Mouse (Mus musculus) MEL (cell line): Measurements from ENCODE around the gene Lman1l. TPM values are rescaled to one million over a fixed set of nuclear protein-coding genes. Genes with fewer than 3 reads are reported as not detected.

Source experiments
- DNase-seq: peaks from one replicate; pipeline ENCODE4 v3.0.0; 2011; ENCODE audit warnings: low read depth, low spot score
- H3K27ac ChIP-seq: 2 replicates; pipeline ENCODE4 v1.5.1; 2012; ENCODE audit warnings: low read depth, mild to moderate bottlenecking, control low read depth, low read length, moderate library complexity; ENCODE audit not compliant: control insufficient read depth
- H3K27me3 ChIP-seq, 2 experiments: fragments of 150-350 bp in 1 of 2; sonication (generic) in 1 of 2; 2 replicates each; pipeline ENCODE4 v1.6.1; 2012; ENCODE audit warnings: low read length in 2 of 2, mild to moderate bottlenecking in 2 of 2, improper control_type of control experiment in 1 of 2, moderate library complexity in 1 of 2; ENCODE audit not compliant: insufficient read depth in 2 of 2, control insufficient read depth in 1 of 2
- H3K36me3 ChIP-seq, 2 experiments: 2 replicates each; pipeline ENCODE4 v1.6.1; 2012 to 2014; ENCODE audit warnings: low read length in 2 of 2, improper control_type of control experiment in 1 of 2, inconsistent platforms in 1 of 2, mild to moderate bottlenecking in 1 of 2; ENCODE audit not compliant: insufficient read depth in 2 of 2, control insufficient read depth in 1 of 2
- H3K4me1 ChIP-seq, 2 experiments: fragments of 150-350 bp in 1 of 2; sonication (generic) in 1 of 2; 2 replicates each; pipeline ENCODE4 v1.6.1; 2012; ENCODE audit warnings: low read length in 2 of 2, improper control_type of control experiment in 1 of 2, mild to moderate bottlenecking in 1 of 2; ENCODE audit not compliant: insufficient read depth in 2 of 2, control insufficient read depth in 1 of 2
- H3K4me3 ChIP-seq, 2 experiments: fragments of 150-350 bp in 1 of 2; sonication (generic) in 1 of 2; 2 replicates each; pipeline ENCODE4 v1.5.1; 2012; ENCODE audit warnings: low read depth in 2 of 2, low read length in 2 of 2, mild to moderate bottlenecking in 2 of 2, moderate library complexity in 2 of 2, control low read depth in 1 of 2, improper control_type of control experiment in 1 of 2; ENCODE audit not compliant: control insufficient read depth in 1 of 2, insufficient read depth in 1 of 2
- H3K79me2 ChIP-seq: 2 replicates; pipeline ENCODE4 v1.6.1; 2012; ENCODE audit warnings: mild to moderate bottlenecking, low read length, moderate library complexity; ENCODE audit not compliant: control insufficient read depth, poor library complexity, insufficient read depth
- H3K9ac ChIP-seq: 2 replicates; pipeline ENCODE4 v1.6.1; 2012; ENCODE audit warnings: low read depth, mild to moderate bottlenecking, control low read depth, low read length, moderate library complexity; ENCODE audit not compliant: control insufficient read depth, poor library complexity, severe bottlenecking
- H3K9me3 ChIP-seq: fragments of 150-350 bp; sonication (generic); replicated peaks from 2 replicates; pipeline ENCODE4 v1.6.1; 2012; ENCODE audit warnings: mild to moderate bottlenecking, low read length, improper control_type of control experiment, moderate library complexity; ENCODE audit not compliant: insufficient read depth
- BHLHE40 ChIP-seq: IDR thresholded peaks from 2 replicates; pipeline ENCODE4 v1.6.1; 2012; ENCODE audit warnings: low read depth, mild to moderate bottlenecking, inconsistent platforms, low read length, improper control_type of control experiment, borderline replicate concordance
- CHD1 ChIP-seq: IDR thresholded peaks from 2 replicates; pipeline ENCODE4 v1.6.1; 2012; ENCODE audit warnings: low read depth, mild to moderate bottlenecking, inconsistent platforms, low read length, improper control_type of control experiment
- CHD2 ChIP-seq: IDR thresholded peaks from 2 replicates; pipeline ENCODE4 v1.6.1; 2011; ENCODE audit warnings: low read length, improper control_type of control experiment
- E2F4 ChIP-seq: IDR thresholded peaks from 2 replicates; pipeline ENCODE4 v1.6.1; 2011; ENCODE audit warnings: low read depth, low read length, improper control_type of control experiment, borderline replicate concordance
- ELF1 ChIP-seq: IDR thresholded peaks from 2 replicates; pipeline ENCODE4 v1.6.1; 2014; ENCODE audit warnings: low read depth, mild to moderate bottlenecking, inconsistent platforms, low read length, improper control_type of control experiment, moderate library complexity
- ETS1 ChIP-seq: IDR thresholded peaks from 2 replicates; pipeline ENCODE4 v1.6.1; 2012; ENCODE audit warnings: low read depth, mild to moderate bottlenecking, inconsistent platforms, low read length, improper control_type of control experiment, moderate library complexity
- GABPA ChIP-seq: IDR thresholded peaks from 2 replicates; pipeline ENCODE4 v1.6.1; 2012; ENCODE audit warnings: low read depth, mild to moderate bottlenecking, inconsistent platforms, low read length, improper control_type of control experiment, moderate library complexity
- GATA1 ChIP-seq: IDR thresholded peaks from 2 replicates; pipeline ENCODE4 v1.6.1; 2011; ENCODE audit warnings: low read depth, low read length, improper control_type of control experiment
- HCFC1 ChIP-seq: IDR thresholded peaks from 2 replicates; pipeline ENCODE4 v1.6.1; 2012; ENCODE audit warnings: low read depth, mild to moderate bottlenecking, inconsistent platforms, low read length, improper control_type of control experiment, moderate library complexity
- JUND ChIP-seq: IDR thresholded peaks from 2 replicates; pipeline ENCODE4 v1.6.1; 2011; ENCODE audit warnings: low read depth, mild to moderate bottlenecking, improper control_type of control experiment, low read length
- KAT2A ChIP-seq: conservative IDR thresholded peaks from 2 replicates; pipeline ENCODE4 v1.6.1; 2012; ENCODE audit warnings: low read depth, low read length, improper control_type of control experiment, inconsistent platforms
- MAX ChIP-seq: IDR thresholded peaks from 2 replicates; pipeline ENCODE4 v1.6.1; 2011; ENCODE audit warnings: low read length, improper control_type of control experiment
- MAZ ChIP-seq: IDR thresholded peaks from 2 replicates; pipeline ENCODE4 v1.6.1; 2012; ENCODE audit warnings: low read depth, mild to moderate bottlenecking, inconsistent platforms, low read length, improper control_type of control experiment
- MEF2A ChIP-seq: IDR thresholded peaks from 2 replicates; pipeline ENCODE4 v1.6.1; 2014; ENCODE audit warnings: low read depth, mild to moderate bottlenecking, inconsistent platforms, low read length, improper control_type of control experiment; ENCODE audit not compliant: poor library complexity, insufficient replicate concordance, severe bottlenecking; ENCODE audit errors: extremely low read depth
- MYB ChIP-seq: IDR thresholded peaks from 2 replicates; pipeline ENCODE4 v1.6.1; 2011; ENCODE audit warnings: mild to moderate bottlenecking, low read depth, low read length, improper control_type of control experiment
- MYC ChIP-seq: IDR thresholded peaks from 2 replicates; pipeline ENCODE4 v1.6.1; 2011; ENCODE audit warnings: low read depth, mild to moderate bottlenecking, low read length, improper control_type of control experiment, moderate library complexity
- NELFE ChIP-seq: IDR thresholded peaks from 2 replicates; pipeline ENCODE4 v1.6.1; 2011; ENCODE audit warnings: low read depth, low read length, improper control_type of control experiment
- POLR2A ChIP-seq, 2 experiments: IDR thresholded peaks; 2 replicates each; pipeline ENCODE4 v1.6.1; 2011 to 2012; ENCODE audit warnings: low read length in 2 of 2, mild to moderate bottlenecking in 2 of 2, control low read depth in 1 of 2, improper control_type of control experiment in 1 of 2, low read depth in 1 of 2, moderate library complexity in 1 of 2; ENCODE audit not compliant: control insufficient read depth in 1 of 2, insufficient read depth in 1 of 2, poor library complexity in 1 of 2
- POLR2AphosphoS2 ChIP-seq: IDR thresholded peaks from 2 replicates; pipeline ENCODE4 v1.6.1; 2011; ENCODE audit warnings: low read length, improper control_type of control experiment
- SIN3A ChIP-seq: IDR thresholded peaks from 2 replicates; pipeline ENCODE4 v1.6.1; 2012; ENCODE audit warnings: low read length, improper control_type of control experiment, inconsistent platforms
- SMC3 ChIP-seq: IDR thresholded peaks from 2 replicates; pipeline ENCODE4 v1.6.1; 2011; ENCODE audit warnings: low read depth, low read length, improper control_type of control experiment
- TAL1 ChIP-seq: IDR thresholded peaks from 2 replicates; pipeline ENCODE4 v1.6.1; 2012; ENCODE audit warnings: mild to moderate bottlenecking, inconsistent platforms, low read length, moderate library complexity, mixed read lengths
- TBP ChIP-seq: IDR thresholded peaks from 2 replicates; pipeline ENCODE4 v1.8.0; 2011; ENCODE audit warnings: low read depth, low read length, improper control_type of control experiment
- USF1 ChIP-seq: IDR thresholded peaks from 2 replicates; pipeline ENCODE4 v1.6.1; 2014; ENCODE audit warnings: low read depth, mild to moderate bottlenecking, inconsistent platforms, low read length, improper control_type of control experiment, moderate library complexity
- ZC3H11A ChIP-seq: IDR thresholded peaks from 2 replicates; pipeline ENCODE4 v1.6.1; 2012; ENCODE audit warnings: low read depth, mild to moderate bottlenecking, inconsistent platforms, low read length, improper control_type of control experiment
- ZKSCAN1 ChIP-seq: IDR thresholded peaks from 2 replicates; pipeline ENCODE4 v1.6.1; 2012; ENCODE audit warnings: low read depth, mild to moderate bottlenecking, inconsistent platforms, low read length, improper control_type of control experiment, moderate library complexity
- ZMIZ1 ChIP-seq: IDR thresholded peaks from 2 replicates; pipeline ENCODE4 v1.6.1; 2012; ENCODE audit warnings: low read depth, mild to moderate bottlenecking, inconsistent platforms, low read length, improper control_type of control experiment, moderate library complexity
- ZNF384 ChIP-seq: IDR thresholded peaks from 2 replicates; pipeline ENCODE4 v1.6.1; 2012; ENCODE audit warnings: low read depth, mild to moderate bottlenecking, inconsistent platforms, low read length, improper control_type of control experiment
- polyA plus RNA-seq, 2 experiments: library from polyadenylated mRNA; stranded (reverse) in 1 of 2; unstranded in 1 of 2; fragments of >175 nt in 1 of 2; fragments of >200 nt in 1 of 2; gene quantifications; 2 replicates each; pipeline versions ENCODE4 v1.2.1 to v1.2.4; 2012; ENCODE audit warnings: low replicate concordance in 2 of 2, low read depth in 1 of 2; ENCODE audit not compliant: insufficient read length in 2 of 2, insufficient read depth in 1 of 2, missing spikeins in 1 of 2
- total RNA-seq: library from RNA; depleted of rRNA; stranded (reverse); fragments of 300-350 nt; gene quantifications from 2 replicates; pipeline ENCODE4 v1.2.3, GENCODE M21; 2012

The Lman1l gene
- total and polyA plus RNA-seq, 3 experiments = 0.08 to 0.11 TPM; not detected in 1

DNA sequence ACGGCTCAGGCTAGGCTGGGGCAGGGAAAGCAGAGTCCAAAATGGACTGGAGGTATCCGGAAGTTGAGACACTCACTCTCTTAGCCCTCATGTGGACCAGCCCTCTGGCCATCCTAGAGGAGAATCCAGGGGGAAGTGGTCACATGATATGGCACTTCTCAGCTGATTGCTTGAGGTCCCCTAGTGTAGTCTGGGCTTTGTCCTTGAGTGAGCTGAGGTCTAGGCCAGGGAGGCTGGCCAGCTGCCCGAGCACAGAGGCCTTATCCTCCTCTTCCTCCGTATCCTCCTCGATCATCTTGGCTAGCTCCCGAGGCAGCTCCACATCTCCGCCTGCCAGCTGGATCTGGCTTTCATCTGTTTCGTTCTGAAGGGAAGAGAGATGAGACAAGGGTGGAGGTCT is 18.5 kb downstream of the Lman1l start:
- H3K27ac ChIP-seq = no peak overlapping the region
- no peaks in the 10 kb centered on the region; a peak in 1 of 4 replicates for H3K27me3 ChIP-seq
- no peaks in the 10 kb centered on the region for H3K79me2 ChIP-seq
- no peaks in the 10 kb centered on the region for H3K9me3 ChIP-seq
- no peak overlapping the region for H3K9ac ChIP-seq
- H3K4me3 ChIP-seq = no peak overlapping the region
- no peak for DNase-seq
- no peak for TF ChIP-seq CHD1
- TF ChIP-seq MAZ = no peak
- TF ChIP-seq USF1 = no peak
- TF ChIP-seq ZNF384 = no peak
- TF ChIP-seq GATA1 = no peak
- no peak for TF ChIP-seq MEF2A
- no peak for TF ChIP-seq ZMIZ1
- no peak for TF ChIP-seq E2F4
- TF ChIP-seq SMC3 = no peak
- TF ChIP-seq NELFE = no peak
- TF ChIP-seq BHLHE40 = no peak
- TF ChIP-seq MAX = no peak
- no peak for TF ChIP-seq ELF1
- no peak for TF ChIP-seq KAT2A
- TF ChIP-seq ZKSCAN1 = no peak
- no peak for TF ChIP-seq TAL1
- TF ChIP-seq GABPA = no peak
- peaks cover 0 to 6% of the 10 kb centered on the region in 2 experiments; a peak in 1 of 4 replicates for H3K4me1 ChIP-seq
- H3K36me3 ChIP-seq = no peaks in the 10 kb centered on the region; a peak in 1 of 4 replicates

DNA sequence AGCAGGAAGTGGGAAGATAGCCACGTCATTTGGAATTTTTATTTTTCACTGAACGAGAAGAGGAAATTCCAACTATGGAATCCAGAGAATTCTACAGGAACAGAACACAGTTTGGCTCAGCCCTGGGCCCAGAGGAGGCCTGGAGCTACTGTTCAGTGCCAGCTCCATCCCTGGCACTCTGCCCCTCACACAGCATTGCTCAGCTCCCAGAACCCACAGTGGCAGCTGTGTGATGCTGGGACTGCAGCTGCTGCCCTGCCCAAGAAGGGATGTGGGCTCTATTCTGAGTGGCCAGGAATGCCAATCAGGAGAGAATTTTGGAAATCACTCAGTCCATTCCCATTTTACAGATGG is 19.2 kb downstream of the Lman1l start:
- Histone ChIP-seq H3K27me3 (no peaks in the 10 kb centered on the region), H3K79me2 (no peaks in the 10 kb centered on the region), H3K4me1 (peaks cover 0 to 6% of the 10 kb centered on the region in 2 experiments; a peak in 1 of 4 replicates), H3K9me3 (no peaks in the 10 kb centered on the region), H3K36me3 (no peaks in the 10 kb centered on the region; a peak in 1 of 4 replicates), H3K27ac (no peak overlapping the region), H3K9ac (no peak overlapping the region), H3K4me3 (no peak overlapping the region)
- TF ChIP-seq ETS1 = no peak
- TF ChIP-seq KAT2A = no peak
- TF ChIP-seq JUND = no peak
- TF ChIP-seq ZC3H11A = no peak
- no peak for TF ChIP-seq SIN3A
- no peak for TF ChIP-seq POLR2AphosphoS2
- TF ChIP-seq MYB = no peak
- TF ChIP-seq TAL1 = no peak
- no peak for TF ChIP-seq ELF1
- TF ChIP-seq TBP = no peak
- no peak for TF ChIP-seq POLR2A (IDR thresholded peaks at IDR 0.05; ENCODE audit: control insufficient read depth in 1 of 2, insufficient read depth in 1 of 2, low read depth in 1 of 2, low read length in 2 of 2, poor library complexity in 1 of 2)
- TF ChIP-seq ZKSCAN1 = no peak
- TF ChIP-seq CHD2 = no peak
- no peak for TF ChIP-seq MAX
- TF ChIP-seq MAZ = no peak
- no peak for TF ChIP-seq GABPA
- TF ChIP-seq MYC = no peak
- TF ChIP-seq HCFC1 = no peak
- no peak for TF ChIP-seq MEF2A
- no peak for DNase-seq
